Mouse (Mus musculus) stomach, postnatal 0 days (tissue): ENCODE results near the gene Tada3. TPM values are rescaled to one million over a fixed set of nuclear protein-coding genes. Genes with fewer than 3 reads are reported as not detected.

ENCODE experiments used
- ATAC-seq: fragments of 200-750 bp; cut with Nextera tagmentation; 2 replicates; pipeline ENCODE4 v1.8.0; 2017; ENCODE audit not compliant: low FRiP score, low TSS enrichment
- DNase-seq: peaks from one replicate; pipeline ENCODE4 v3.0.0-alpha.2; 2016; ENCODE audit warnings: low spot score
- H3K27ac ChIP-seq: fragments of 300-500 bp; sonication (generic); replicated peaks from 2 replicates; pipeline ENCODE4 v1.5.1; 2014; ENCODE audit warnings: mild to moderate bottlenecking, control low read depth
- H3K27me3 ChIP-seq: fragments of 300-500 bp; sonication (generic); 2 replicates; pipeline ENCODE4 v1.6.1; 2014; ENCODE audit warnings: low read length; ENCODE audit not compliant: control insufficient read depth, insufficient read depth
- H3K36me3 ChIP-seq: fragments of 300-500 bp; sonication (generic); 2 replicates; pipeline ENCODE4 v1.6.1; 2014; ENCODE audit warnings: low read length, mixed read lengths; ENCODE audit not compliant: control insufficient read depth, insufficient read depth
- H3K4me1 ChIP-seq: fragments of 300-500 bp; sonication (generic); replicated peaks from 2 replicates; pipeline ENCODE4 v1.6.1; 2014; ENCODE audit warnings: antibody characterized with exemption; ENCODE audit not compliant: control insufficient read depth, insufficient read depth
- H3K4me2 ChIP-seq: fragments of 300-500 bp; sonication (generic); replicated peaks from 2 replicates; pipeline ENCODE4 v1.6.1; 2014; ENCODE audit warnings: low read depth, mild to moderate bottlenecking, control low read depth, moderate library complexity
- H3K4me3 ChIP-seq: fragments of 300-500 bp; sonication (generic); 2 replicates; pipeline ENCODE4 v1.5.1; 2014; ENCODE audit warnings: low read depth, low read length, control low read depth
- H3K9ac ChIP-seq: fragments of 300-500 bp; sonication (generic); 2 replicates; pipeline ENCODE4 v1.6.1; 2014; ENCODE audit warnings: mild to moderate bottlenecking, low read length, control low read depth, mixed read lengths
- H3K9me3 ChIP-seq: fragments of 300-500 bp; sonication (generic); 2 replicates; pipeline ENCODE4 v1.6.1; 2016; ENCODE audit warnings: low read length; ENCODE audit not compliant: control insufficient read depth
- CTCF ChIP-seq: IDR thresholded peaks from 2 replicates; pipeline ENCODE4 v1.5.1; 2016; ENCODE audit warnings: antibody characterized with exemption, low read depth, mild to moderate bottlenecking, moderate library complexity
- EP300 ChIP-seq: optimal IDR thresholded peaks from 2 replicates; pipeline ENCODE3; 2016; ENCODE audit warnings: antibody characterized with exemption
- WGBS: fragments of 180-500 bp; shearing (Covaris S2); extraction: QIAGEN DNeasy Blood & Tissue Kit; methylation state at CpG from one replicate; pipeline ENCODE4 v1.1.7; 2014; 5-methylcytosine and 5-hydroxymethylcytosine counted together
- polyA plus RNA-seq: library from polyadenylated mRNA; unstranded; fragments of >200 nt; fragmentation: Nextera tagmentation; extraction: Ambion mirVana; gene quantifications from 2 replicates; pipeline ENCODE4 v1.2.1, GENCODE M21; 2015

Gene Tada3
- polyA plus RNA-seq, 1 experiment from 2014 or later, result 21.3 TPM

- WGBS, result 4% methylated on average over 51 of the region's 51 CpGs
- H3K9ac ChIP-seq, result peak overlapping the region; percentile 61
- peaks cover 23% of the 10 kb centered on the region for H3K36me3 ChIP-seq
- DNase-seq, result peak; percentile 60
- peak; percentile 74 for ATAC-seq
- no peak overlapping the region for H3K27ac ChIP-seq
- H3K4me1 ChIP-seq, result peaks cover 3% of the 10 kb centered on the region; the same call in 1 of the 2 replicates
- no peak for TF ChIP-seq EP300
- TF ChIP-seq CTCF, result no peak
- H3K4me2 ChIP-seq, result peak overlapping the region; percentile 86
- H3K9me3 ChIP-seq, result no peaks in the 10 kb centered on the region
- H3K27me3 ChIP-seq, result no peaks in the 10 kb centered on the region
- H3K4me3 ChIP-seq, result peak overlapping the region; percentile 46
Observed at GRCm38 (mm10) chr6:113392387-113393071, 14.8 kb upstream of the Tada3 start.

- Histone ChIP-seq H3K36me3 (peaks cover 25% of the 10 kb centered on the region), H3K9ac (peak overlapping the region; percentile 61), H3K27ac (no peak overlapping the region), H3K4me3 (peak overlapping the region; percentile 46), H3K27me3 (no peaks in the 10 kb centered on the region), H3K9me3 (no peaks in the 10 kb centered on the region), H3K4me2 (peak overlapping the region; percentile 86), H3K4me1 (peaks cover 3% of the 10 kb centered on the region; the same call in 1 of the 2 replicates)
- WGBS, result 25% methylated on average over 10 of the region's 10 CpGs
- no peak for TF ChIP-seq EP300
- TF ChIP-seq CTCF, result no peak
- no peak for DNase-seq
- ATAC-seq, result no peak
Observed at GRCm38 (mm10) chr6:113392015-113392386, 14.3 kb upstream of the Tada3 start.

- TF ChIP-seq CTCF (no peak), EP300 (no peak)
- DNase-seq, result no peak
- no peak overlapping the region for H3K4me3 ChIP-seq
- no peaks in the 10 kb centered on the region for H3K9me3 ChIP-seq
- no peak overlapping the region for H3K9ac ChIP-seq
- 79% methylated on average over 3 of the region's 3 CpGs for WGBS
- no peaks in the 10 kb centered on the region for H3K27me3 ChIP-seq
- no peak for ATAC-seq
- H3K4me2 ChIP-seq, result no peak overlapping the region
- peaks cover 3% of the 10 kb centered on the region; the same call in 1 of the 2 replicates for H3K4me1 ChIP-seq
- H3K36me3 ChIP-seq, result peaks cover 26% of the 10 kb centered on the region
- H3K27ac ChIP-seq, result no peak overlapping the region
Observed at GRCm38 (mm10) chr6:113390715-113391114, 13.0 kb upstream of the Tada3 start.

GRCm38 (mm10) chr6:113388960-113389359 lies 11.3 kb upstream of the Tada3 start, which contains the start of gene Ttll3:
Ttll3 (plus strand) TSS chr6:113389260.
- TF ChIP-seq EP300, result no peak
- TF ChIP-seq CTCF, result no peak
- no peak within 1 kb of the TSS for H3K4me3 ChIP-seq
- no peaks in the 10 kb centered on the region for H3K27me3 ChIP-seq
- no peaks in the 10 kb centered on the region for H3K9me3 ChIP-seq
- 60% methylated on average over 8 of the region's 8 CpGs for WGBS
- H3K4me1 ChIP-seq, result peaks cover 3% of the 10 kb centered on the region; the same call in 1 of the 2 replicates
- H3K36me3 ChIP-seq, result peaks cover 34% of the 10 kb centered on the region
- H3K4me2 ChIP-seq, result no peak within 1 kb of the TSS
- no peak within 1 kb of the TSS for H3K9ac ChIP-seq
- H3K27ac ChIP-seq, result no peak within 1 kb of the TSS
- DNase-seq (no peak), ATAC-seq (no peak)

- Histone ChIP-seq H3K4me3 (no peak overlapping the region), H3K4me2 (no peak overlapping the region), H3K9me3 (no peaks in the 10 kb centered on the region), H3K27ac (no peak overlapping the region), H3K27me3 (no peaks in the 10 kb centered on the region), H3K9ac (no peak overlapping the region), H3K36me3 (peaks cover 46% of the 10 kb centered on the region), H3K4me1 (no peaks in the 10 kb centered on the region)
- no peak for DNase-seq
- ATAC-seq, result no peak
- WGBS, result 47% methylated on average over 3 of the region's 3 CpGs
- no peak for TF ChIP-seq CTCF
- no peak for TF ChIP-seq EP300
Observed at GRCm38 (mm10) chr6:113386025-113386424, 8.3 kb upstream of the Tada3 start.

GRCm38 (mm10) chr6:113385160-113385714 lies 7.6 kb upstream of the Tada3 start:
- Histone ChIP-seq H3K4me1 (no peaks in the 10 kb centered on the region), H3K36me3 (peaks cover 49% of the 10 kb centered on the region), H3K27me3 (no peaks in the 10 kb centered on the region), H3K4me3 (no peak overlapping the region), H3K9me3 (no peaks in the 10 kb centered on the region), H3K27ac (0 out of 2 replicates have a peak overlapping the region, but pooled peaks have one; percentile 18), H3K9ac (no peak overlapping the region), H3K4me2 (no peak overlapping the region)
- no peak for ATAC-seq
- DNase-seq, result no peak
- TF ChIP-seq CTCF (no peak), EP300 (no peak)
- 71% methylated on average over 11 of the region's 11 CpGs for WGBS
